Mouse (Mus musculus): ENCODE measurements at regions not wholly inside any gene's neighbourhood (a gene's known extent, or its start where the extent isn't known, plus 50 kb on each side); places are given as distances from the start of the nearest gene placed in this dataset.

DNA sequence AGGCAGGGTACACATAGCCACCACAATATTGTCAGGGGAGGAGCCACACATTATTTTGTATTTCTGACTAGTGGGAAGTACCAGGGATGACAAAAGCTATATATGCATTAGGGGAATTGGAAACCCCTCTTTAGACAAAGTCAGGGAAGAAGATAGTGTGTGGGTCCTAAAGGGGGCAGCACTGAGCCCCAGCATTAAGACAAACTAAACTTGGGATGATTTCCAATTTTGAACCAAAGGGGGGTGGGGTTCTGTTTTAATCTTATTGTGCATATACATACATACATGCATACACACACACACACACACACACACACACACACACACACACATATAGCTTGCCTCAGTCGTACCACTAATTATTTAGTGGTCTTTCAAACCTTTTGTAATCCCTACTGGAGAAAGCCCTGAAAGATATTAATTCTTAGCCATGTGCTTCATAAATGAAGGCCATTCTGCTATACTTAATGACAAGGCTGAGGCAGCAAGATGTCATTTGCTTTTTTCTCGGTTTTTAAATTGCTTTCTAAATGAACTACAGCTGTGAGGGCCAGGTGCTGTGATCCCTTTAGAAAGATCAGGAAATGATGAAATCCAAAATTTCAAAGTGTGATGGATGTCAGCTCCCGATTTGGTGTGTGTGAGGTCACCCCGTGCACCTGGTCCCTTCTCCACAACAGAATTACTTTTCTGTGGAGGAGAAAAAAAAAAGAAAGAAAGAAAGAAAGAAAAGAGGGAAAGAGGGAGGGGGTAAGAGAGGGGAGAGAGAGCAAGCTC, 523.5 kb downstream of the Rnf144a start:
- H3K4me3 ChIP-seq (ENCODE audit: low read depth, low read length), result no peak overlapping the region
- peak; percentile 22 for DNase-seq (ENCODE audit: low spot score)
- no peaks in the 10 kb centered on the region for H3K4me1 ChIP-seq (ENCODE audit: control insufficient read depth, insufficient read depth, low read length)
- no peak overlapping the region for H3K27ac ChIP-seq (replicated peaks; ENCODE audit: low read depth, low read length)
- H3K9ac ChIP-seq (ENCODE audit: low read depth, low read length), result no peak overlapping the region
- no peaks in the 10 kb centered on the region for H3K36me3 ChIP-seq (ENCODE audit: control insufficient read depth, insufficient read depth, low read length)
- H3K9me3 ChIP-seq (ENCODE audit: control insufficient read depth, low read length), result no peaks in the 10 kb centered on the region
- WGBS, result 33% methylated on average over 4 of the region's 4 CpGs
- no peaks in the 10 kb centered on the region for H3K27me3 ChIP-seq (replicated peaks; ENCODE audit: control insufficient read depth, insufficient read depth, low read length)
- H3K4me2 ChIP-seq (ENCODE audit: low read depth, low read length), result no peak overlapping the region
- no peak for ATAC-seq (ENCODE audit: low read depth)

DNA sequence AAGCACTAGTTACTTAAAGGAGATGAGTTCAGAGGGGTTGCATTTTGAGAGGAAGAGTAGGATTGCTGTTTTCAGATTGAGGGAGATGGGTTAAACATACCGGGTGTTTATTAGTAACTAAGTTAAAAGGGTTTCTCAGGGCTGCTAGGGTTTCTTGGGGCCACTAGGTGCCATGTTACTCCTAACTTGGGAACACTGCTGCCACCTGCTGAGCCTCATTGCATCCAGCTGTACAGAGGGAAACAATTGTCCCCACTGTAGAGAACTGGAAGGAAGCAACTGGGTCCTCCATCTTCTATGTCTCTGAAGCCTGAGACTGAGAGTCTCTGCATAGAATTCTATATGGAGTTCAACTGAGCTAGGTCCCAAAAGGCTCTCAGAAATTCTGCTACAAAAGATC, 524.3 kb downstream of the Rnf144a start:
- Histone ChIP-seq H3K4me2 (ENCODE audit: low read depth, low read length) (no peak overlapping the region), H3K9ac (ENCODE audit: low read depth, low read length) (no peak overlapping the region), H3K4me3 (ENCODE audit: low read depth, low read length) (no peak overlapping the region), H3K36me3 (ENCODE audit: control insufficient read depth, insufficient read depth, low read length) (no peaks in the 10 kb centered on the region), H3K9me3 (ENCODE audit: control insufficient read depth, low read length) (no peaks in the 10 kb centered on the region), H3K27me3 (replicated peaks; ENCODE audit: control insufficient read depth, insufficient read depth, low read length) (no peaks in the 10 kb centered on the region), H3K4me1 (ENCODE audit: control insufficient read depth, insufficient read depth, low read length) (no peaks in the 10 kb centered on the region), H3K27ac (replicated peaks; ENCODE audit: low read depth, low read length) (no peak overlapping the region)
- DNase-seq (ENCODE audit: low spot score) (peak; percentile 36), ATAC-seq (ENCODE audit: low read depth) (no peak)
- 70% methylated on average over 1 of the region's 1 CpGs for WGBS

DNA sequence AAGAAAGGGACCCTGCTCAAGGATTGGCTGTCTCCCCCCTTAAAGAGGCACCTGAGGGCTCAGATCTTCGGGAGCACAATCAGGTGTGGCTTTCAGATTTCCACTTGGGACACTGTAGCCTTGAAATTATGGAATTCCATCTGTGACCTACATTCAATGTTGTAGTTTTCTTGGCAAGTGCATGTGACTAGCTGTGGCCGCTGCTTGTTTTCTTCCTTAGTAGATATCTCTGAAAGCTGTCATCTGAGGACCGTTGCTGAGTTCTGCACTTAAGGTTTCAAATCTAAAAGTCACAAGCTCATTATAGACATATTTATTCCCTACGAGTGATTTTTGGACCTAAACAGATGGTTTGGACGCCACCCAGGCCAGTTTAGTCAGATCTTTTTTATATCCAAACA, 531.3 kb downstream of the Rnf144a start:
- DNase-seq (ENCODE audit: low spot score) (no peak), ATAC-seq (ENCODE audit: low read depth) (no peak)
- no peak overlapping the region for H3K9ac ChIP-seq (ENCODE audit: low read depth, low read length)
- H3K4me2 ChIP-seq (ENCODE audit: low read depth, low read length), result no peak overlapping the region
- H3K27me3 ChIP-seq (replicated peaks; ENCODE audit: control insufficient read depth, insufficient read depth, low read length), result no peaks in the 10 kb centered on the region
- H3K9me3 ChIP-seq (ENCODE audit: control insufficient read depth, low read length), result no peaks in the 10 kb centered on the region
- no peaks in the 10 kb centered on the region for H3K4me1 ChIP-seq (ENCODE audit: control insufficient read depth, insufficient read depth, low read length)
- H3K27ac ChIP-seq (replicated peaks; ENCODE audit: low read depth, low read length), result no peak overlapping the region
- H3K36me3 ChIP-seq (ENCODE audit: control insufficient read depth, insufficient read depth, low read length), result no peaks in the 10 kb centered on the region
- 69% methylated on average over 5 of the region's 5 CpGs for WGBS
- no peak overlapping the region for H3K4me3 ChIP-seq (ENCODE audit: low read depth, low read length)

DNA sequence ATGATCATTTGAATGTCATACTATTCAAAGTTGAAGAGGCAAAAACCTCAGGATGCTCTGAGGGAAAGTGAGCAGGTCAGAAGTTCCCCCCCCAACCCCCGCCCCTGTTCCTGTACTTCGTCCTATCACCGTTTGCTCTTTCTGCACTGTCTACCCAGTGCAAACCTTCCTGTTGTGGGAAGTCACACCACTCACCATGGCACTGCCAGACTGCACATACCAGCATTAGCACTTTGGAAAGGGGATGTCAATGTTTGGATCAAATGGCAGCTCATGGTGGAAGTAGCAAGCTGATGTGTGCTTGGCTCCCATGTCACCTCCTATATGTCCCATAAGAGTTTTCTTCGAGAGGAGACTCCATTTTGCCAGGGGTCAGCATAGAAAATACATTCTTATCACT, 543.2 kb downstream of the Rnf144a start:
- WGBS, result 78% methylated on average over 4 of the region's 4 CpGs
- DNase-seq (ENCODE audit: low spot score), result no peak
- H3K27ac ChIP-seq (replicated peaks; ENCODE audit: low read depth, low read length), result no peak overlapping the region
- H3K4me2 ChIP-seq (ENCODE audit: low read depth, low read length), result no peak overlapping the region
- no peaks in the 10 kb centered on the region for H3K27me3 ChIP-seq (replicated peaks; ENCODE audit: control insufficient read depth, insufficient read depth, low read length)
- no peaks in the 10 kb centered on the region for H3K9me3 ChIP-seq (ENCODE audit: control insufficient read depth, low read length)
- peaks cover 6% of the 10 kb centered on the region; the same call in 1 of the 2 replicates for H3K4me1 ChIP-seq (ENCODE audit: control insufficient read depth, insufficient read depth, low read length)
- ATAC-seq (ENCODE audit: low read depth), result no peak
- no peak overlapping the region for H3K9ac ChIP-seq (ENCODE audit: low read depth, low read length)
- no peak overlapping the region for H3K4me3 ChIP-seq (ENCODE audit: low read depth, low read length)
- H3K36me3 ChIP-seq (ENCODE audit: control insufficient read depth, insufficient read depth, low read length), result no peaks in the 10 kb centered on the region

DNA sequence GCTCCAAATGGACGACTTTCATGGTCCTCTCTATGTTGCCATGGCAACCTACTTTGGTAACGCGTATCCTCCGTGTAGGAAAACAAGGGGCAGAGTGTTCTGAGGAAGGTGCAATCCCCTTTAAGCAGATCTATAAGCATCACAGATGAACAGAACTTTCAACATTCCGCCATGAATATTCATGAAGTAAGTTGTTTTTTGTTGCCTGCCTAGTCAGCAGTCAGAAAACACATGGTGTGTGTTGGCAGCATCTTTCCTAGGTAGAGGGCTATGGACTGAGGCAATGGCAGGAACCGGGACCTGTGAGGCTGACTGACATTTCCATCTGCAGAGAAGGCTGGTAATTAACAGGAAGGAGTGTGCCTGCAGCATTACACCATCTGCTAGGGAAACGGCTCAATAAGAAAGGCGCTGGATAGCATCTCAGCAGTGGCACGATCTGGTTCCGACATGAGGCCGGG, 544.0 kb downstream of the Rnf144a start:
- peak; percentile 72; the same call in 1 of the 2 replicates for ATAC-seq (ENCODE audit: low read depth)
- no peak overlapping the region for H3K4me2 ChIP-seq (ENCODE audit: low read depth, low read length)
- no peak overlapping the region for H3K9ac ChIP-seq (ENCODE audit: low read depth, low read length)
- 56% methylated on average over 11 of the region's 11 CpGs for WGBS
- DNase-seq (ENCODE audit: low spot score), result peak; percentile 39
- no peak overlapping the region for H3K27ac ChIP-seq (replicated peaks; ENCODE audit: low read depth, low read length)
- H3K4me3 ChIP-seq (ENCODE audit: low read depth, low read length), result no peak overlapping the region
- no peaks in the 10 kb centered on the region for H3K36me3 ChIP-seq (ENCODE audit: control insufficient read depth, insufficient read depth, low read length)
- peaks cover 6% of the 10 kb centered on the region; the same call in 1 of the 2 replicates for H3K4me1 ChIP-seq (ENCODE audit: control insufficient read depth, insufficient read depth, low read length)
- no peaks in the 10 kb centered on the region for H3K9me3 ChIP-seq (ENCODE audit: control insufficient read depth, low read length)
- H3K27me3 ChIP-seq (replicated peaks; ENCODE audit: control insufficient read depth, insufficient read depth, low read length), result no peaks in the 10 kb centered on the region

DNA sequence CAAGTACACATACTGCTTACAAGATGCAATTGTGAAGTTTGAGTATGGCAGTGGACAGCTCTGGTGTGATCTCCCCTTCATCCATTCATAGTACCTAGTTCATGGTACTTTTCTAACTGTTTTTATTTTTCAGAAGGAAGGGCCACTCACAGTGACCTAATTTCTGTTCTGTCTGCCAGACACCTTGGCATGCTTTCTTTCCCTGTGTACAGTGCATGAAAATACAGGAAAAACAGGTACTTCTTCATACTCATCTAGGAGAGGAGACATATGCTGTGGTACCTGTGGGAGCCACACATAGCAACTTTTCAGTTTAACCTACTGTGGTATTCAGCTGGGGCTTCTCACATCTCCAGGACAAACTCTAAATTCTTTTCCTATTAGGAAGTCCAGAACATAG, 545.2 kb downstream of the Rnf144a start:
- Histone ChIP-seq H3K4me1 (ENCODE audit: control insufficient read depth, insufficient read depth, low read length) (peaks cover 6% of the 10 kb centered on the region; the same call in 1 of the 2 replicates), H3K36me3 (ENCODE audit: control insufficient read depth, insufficient read depth, low read length) (no peaks in the 10 kb centered on the region), H3K27ac (replicated peaks; ENCODE audit: low read depth, low read length) (no peak overlapping the region), H3K9ac (ENCODE audit: low read depth, low read length) (no peak overlapping the region), H3K4me2 (ENCODE audit: low read depth, low read length) (no peak overlapping the region), H3K9me3 (ENCODE audit: control insufficient read depth, low read length) (no peaks in the 10 kb centered on the region), H3K4me3 (ENCODE audit: low read depth, low read length) (no peak overlapping the region), H3K27me3 (replicated peaks; ENCODE audit: control insufficient read depth, insufficient read depth, low read length) (no peaks in the 10 kb centered on the region)
- DNase-seq (ENCODE audit: low spot score) (no peak), ATAC-seq (ENCODE audit: low read depth) (no peak)

DNA sequence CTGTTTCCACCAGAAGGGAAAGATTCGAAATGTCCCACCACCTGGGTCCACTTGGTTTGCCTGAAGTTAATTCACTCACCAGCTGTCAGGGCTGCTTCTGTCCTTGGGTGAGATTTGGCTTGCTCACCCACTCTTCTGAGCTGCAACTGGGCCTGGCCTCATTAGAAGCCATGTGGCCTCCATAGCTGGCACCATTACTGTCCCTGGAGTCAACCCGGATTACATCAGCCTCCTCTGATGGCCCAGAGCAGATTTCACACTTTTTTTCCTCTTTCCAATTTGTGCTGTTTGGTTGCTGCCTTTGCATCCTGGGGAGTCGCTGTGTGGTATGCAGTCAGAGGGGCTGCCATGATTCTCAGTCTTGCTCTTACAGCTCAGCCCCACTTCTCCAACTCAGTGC, 550.0 kb downstream of the Rnf144a start:
- Histone ChIP-seq H3K4me3 (ENCODE audit: low read depth, low read length) (no peak overlapping the region), H3K27ac (replicated peaks; ENCODE audit: low read depth, low read length) (no peak overlapping the region), H3K9me3 (ENCODE audit: control insufficient read depth, low read length) (no peaks in the 10 kb centered on the region), H3K36me3 (ENCODE audit: control insufficient read depth, insufficient read depth, low read length) (no peaks in the 10 kb centered on the region), H3K4me1 (ENCODE audit: control insufficient read depth, insufficient read depth, low read length) (no peaks in the 10 kb centered on the region), H3K27me3 (replicated peaks; ENCODE audit: control insufficient read depth, insufficient read depth, low read length) (no peaks in the 10 kb centered on the region), H3K4me2 (ENCODE audit: low read depth, low read length) (no peak overlapping the region), H3K9ac (ENCODE audit: low read depth, low read length) (no peak overlapping the region)
- ATAC-seq (ENCODE audit: low read depth), result no peak
- peak; percentile 15 for DNase-seq (ENCODE audit: low spot score)
- WGBS, result 88% methylated on average over 3 of the region's 3 CpGs

DNA sequence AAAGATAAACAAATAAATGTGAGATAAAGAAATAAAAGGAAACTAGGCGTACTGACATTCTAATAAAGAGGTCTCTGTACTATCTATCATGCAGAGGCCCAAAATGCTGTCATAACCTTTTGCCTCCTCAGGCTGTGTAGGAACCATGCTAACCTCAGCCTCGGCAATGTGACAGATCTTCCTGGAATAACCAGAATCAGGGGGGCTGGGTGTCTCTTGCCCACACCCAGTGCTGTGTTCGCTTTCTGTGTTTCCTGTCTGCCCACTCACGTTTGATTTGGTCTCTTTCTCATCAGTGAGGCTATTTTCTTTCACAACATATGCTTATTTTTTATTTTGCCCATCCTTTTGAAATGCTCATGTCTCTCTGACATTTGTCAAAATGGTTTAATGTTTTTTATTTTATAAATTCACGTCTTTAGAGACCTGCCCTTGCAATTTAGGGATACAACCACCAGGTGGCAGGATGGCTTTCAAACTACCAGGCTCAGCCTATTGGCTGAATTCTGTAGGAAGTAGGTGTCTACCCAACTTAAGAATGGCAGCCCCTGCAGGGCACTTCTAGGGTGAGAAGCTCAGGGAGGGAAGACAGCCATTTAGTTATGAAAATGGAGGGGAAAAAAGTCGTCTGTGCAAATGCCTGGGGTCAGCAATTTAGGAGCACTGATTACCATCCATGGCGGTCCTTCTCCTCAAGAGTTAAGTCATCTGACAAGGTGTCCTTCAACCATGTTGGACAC, 550.8 kb downstream of the Rnf144a start:
- 73% methylated on average over 7 of the region's 7 CpGs for WGBS
- 0 out of 2 replicates have a peak, but pooled peaks cover 3% of the 10 kb centered on the region for H3K9me3 ChIP-seq (ENCODE audit: control insufficient read depth, low read length)
- H3K4me1 ChIP-seq (ENCODE audit: control insufficient read depth, insufficient read depth, low read length), result no peaks in the 10 kb centered on the region
- H3K4me2 ChIP-seq (ENCODE audit: low read depth, low read length), result no peak overlapping the region
- H3K27ac ChIP-seq (replicated peaks; ENCODE audit: low read depth, low read length), result no peak overlapping the region
- DNase-seq (ENCODE audit: low spot score), result no peak
- no peak overlapping the region for H3K9ac ChIP-seq (ENCODE audit: low read depth, low read length)
- no peaks in the 10 kb centered on the region for H3K27me3 ChIP-seq (replicated peaks; ENCODE audit: control insufficient read depth, insufficient read depth, low read length)
- ATAC-seq (ENCODE audit: low read depth), result no peak
- H3K36me3 ChIP-seq (ENCODE audit: control insufficient read depth, insufficient read depth, low read length), result no peaks in the 10 kb centered on the region
- no peak overlapping the region for H3K4me3 ChIP-seq (ENCODE audit: low read depth, low read length)

Measured in embryonic facial prominence, embryonic 14.5 days (tissue).